Mouse (Mus musculus) thymus, postnatal 0 days (tissue): ENCODE results near the gene Ydjc. TPM values are rescaled to one million over a fixed set of nuclear protein-coding genes. Genes with fewer than 3 reads are reported as not detected.

Experiments used
- microRNA counts: library from miRNA; unstranded; fragments of <30 nt; microRNA quantifications from one replicate; lab custom pipeline; 2015
- microRNA-seq: library from miRNA; unstranded; fragments of <30 nt; microRNA quantifications from one replicate; pipeline ENCODE4, GENCODE M21; 2016; ENCODE audit warnings: borderline number of aligned reads
- polyA plus RNA-seq: library from polyadenylated mRNA; unstranded; fragments of >200 nt; fragmentation: Nextera tagmentation; extraction: Ambion mirVana; gene quantifications from 2 replicates; pipeline ENCODE4 v1.2.1, GENCODE M21; 2015

The Ydjc gene
- polyA plus RNA-seq, 1 experiment from 2014 or later, result 17.2 TPM

MicroRNAs within 50 kb of the gene (microRNA counts, 519-probe panel; counts per million panel counts)
- microRNA mmu-miR-130b (lab: Ali Mortazavi, UCI), result 6,538 counts per million, percentile 92 among the panel's probes with 10 or more counts
- microRNA mmu-miR-301b (lab: Ali Mortazavi, UCI), result 473 counts per million, percentile 71 among the panel's probes with 10 or more counts

Small RNA genes within 50 kb of the gene (microRNA-seq; reads per million reads assigned to microRNA genes)
- gene Mir130b (13,751 reads per million, percentile 95 among the genes with 10 or more reads in this experiment), gene Mir301b (141 reads per million, percentile 50 among the genes with 10 or more reads in this experiment)

Other genes starting within 250 kb of the Ydjc start
- 18.1 and 19.8 TPM in 2 replicates for gene Ppm1f, start 248.2 kb upstream of the Ydjc start, polyA plus RNA-seq
- gene Mapk1, start 161.2 kb upstream of the Ydjc start, polyA plus RNA-seq, result 180 and 190 TPM in 2 replicates
- 10.2 and 12.2 TPM in 2 replicates for gene Ypel1, start 74.9 kb upstream of the Ydjc start, polyA plus RNA-seq
- gene Ppil2, start 33.4 kb upstream of the Ydjc start, polyA plus RNA-seq, result 148 and 150 TPM in 2 replicates
- gene 2610318N02Rik, start 19.5 kb upstream of the Ydjc start, polyA plus RNA-seq, result 56.5 and 61.3 TPM in 2 replicates
- 74.2 and 113 TPM in 2 replicates for gene Sdf2l1, start 12.2 kb upstream of the Ydjc start, polyA plus RNA-seq
- gene Ccdc116, start 2.6 kb downstream of the Ydjc start, polyA plus RNA-seq, result 0.73 and 1.3 TPM in 2 replicates
- 420 and 454 TPM in 2 replicates for gene Ube2l3, start 58.0 kb downstream of the Ydjc start, polyA plus RNA-seq
- gene Rimbp3, start 64.0 kb downstream of the Ydjc start, polyA plus RNA-seq, result 0.30 and 0.48 TPM in 2 replicates
- 1.5 and 2.2 TPM in 2 replicates for gene Hic2, start 89.0 kb downstream of the Ydjc start, polyA plus RNA-seq
- gene Tmem191c, start 131.5 kb downstream of the Ydjc start, polyA plus RNA-seq, result 33.3 and 50.5 TPM in 2 replicates
- 0.15 and 0.30 TPM in 2 replicates for gene Serpind1, start 186.8 kb downstream of the Ydjc start, polyA plus RNA-seq